Mouse (Mus musculus): Measurements from ENCODE around the gene Vmn1r199. TPM values are rescaled to one million over a fixed set of nuclear protein-coding genes. Genes with fewer than 3 reads are reported as not detected.
"Not testable (repeated sequence)": the region's sequence is repeated elsewhere in the genome, so short reads cannot be mapped to it uniquely, and the experiment has no call there.

The Vmn1r199 gene
- not detected in 2 replicates for total RNA-seq (2017)

DNA sequence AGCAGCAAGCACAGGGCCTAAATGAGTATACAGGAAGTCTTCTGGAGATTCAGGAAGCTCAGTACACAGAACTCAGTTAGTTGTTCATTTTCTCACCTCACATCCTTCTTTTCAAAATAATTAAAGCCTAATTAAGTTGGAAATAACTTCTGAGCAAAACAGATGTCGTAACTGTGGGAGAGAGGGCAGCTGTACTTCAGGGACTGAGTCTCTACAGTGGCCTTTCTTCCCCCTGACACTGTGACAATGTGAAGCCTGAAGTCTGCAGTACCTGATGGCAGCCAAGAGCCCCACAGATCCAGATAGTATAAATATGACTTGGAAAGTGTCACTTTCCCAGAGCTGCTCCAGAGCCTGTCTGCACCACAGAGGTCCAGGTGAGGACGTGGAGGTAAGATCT is at the start of gene Vmn1r199:
Vmn1r199 (plus strand) TSS at position 301 of the 400 bp plus-strand sequence.
- no peak for ATAC-seq (replicated peaks in 1 of 2; ENCODE audit: insufficient read depth in 1 of 2, low FRiP score in 2 of 2, low TSS enrichment in 1 of 2, low read depth in 1 of 2, poor library complexity in 2 of 2, severe bottlenecking in 2 of 2)

DNA sequence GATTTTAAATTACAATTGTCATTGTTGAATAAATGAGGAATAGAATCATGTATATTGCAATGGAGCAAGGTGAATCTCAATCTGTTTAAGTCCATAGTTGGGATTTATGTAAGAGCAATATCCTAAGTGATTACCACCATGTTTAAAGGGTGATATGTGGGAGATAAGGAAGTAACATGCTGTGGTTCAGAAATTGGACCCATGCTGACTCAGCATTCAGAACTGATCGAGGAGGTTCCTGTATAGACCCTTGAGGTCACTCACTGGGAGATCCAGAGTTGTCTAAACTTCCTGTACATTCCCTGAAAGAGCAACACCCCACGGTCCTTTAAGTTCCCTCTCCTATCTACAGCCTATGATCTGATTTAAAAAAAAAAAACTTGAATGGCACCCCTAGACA is 46.3 kb upstream of the Vmn1r199 start:
- no peak for ATAC-seq (replicated peaks in 1 of 2; ENCODE audit: insufficient read depth in 1 of 2, low FRiP score in 2 of 2, low TSS enrichment in 1 of 2, low read depth in 1 of 2, poor library complexity in 2 of 2, severe bottlenecking in 2 of 2)

GRCm38 (mm10) chr13:22335565-22335964 is 44.1 kb upstream of the Vmn1r199 start:
- ATAC-seq (replicated peaks in 1 of 2; ENCODE audit: insufficient read depth in 1 of 2, low FRiP score in 2 of 2, low TSS enrichment in 1 of 2, low read depth in 1 of 2, poor library complexity in 2 of 2, severe bottlenecking in 2 of 2) = no peak

DNA sequence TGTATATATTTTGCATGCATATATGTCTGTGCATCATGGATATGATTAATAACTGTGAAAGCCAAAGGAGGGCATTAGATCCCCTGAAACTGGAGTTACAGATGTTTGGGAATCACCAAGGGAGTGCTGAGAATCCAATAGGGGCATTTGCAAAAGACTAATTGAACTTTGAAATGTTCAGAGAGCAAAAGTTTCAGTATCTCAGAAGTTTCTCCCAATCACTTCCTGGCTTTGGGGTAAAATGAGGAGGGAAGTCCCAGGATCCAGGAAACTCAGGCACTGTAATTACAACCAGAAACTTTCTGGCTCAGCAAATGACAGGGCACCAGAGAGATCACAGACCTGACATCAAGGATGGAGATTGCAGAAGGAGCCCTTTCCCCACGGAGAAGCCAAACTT is 29.6 kb upstream of the Vmn1r199 start, which contains the start of gene Vmn1r198:
Vmn1r198 (plus strand) TSS at position 301 of the 400 bp plus-strand sequence.
- no peak for ATAC-seq (replicated peaks in 1 of 2; ENCODE audit: insufficient read depth in 1 of 2, low FRiP score in 2 of 2, low TSS enrichment in 1 of 2, low read depth in 1 of 2, poor library complexity in 2 of 2, severe bottlenecking in 2 of 2)

GRCm38 (mm10) chr13:22350813-22351212 is 28.8 kb upstream of the Vmn1r199 start:
- no peak for ATAC-seq (replicated peaks in 1 of 2; ENCODE audit: insufficient read depth in 1 of 2, low FRiP score in 2 of 2, low TSS enrichment in 1 of 2, low read depth in 1 of 2, poor library complexity in 2 of 2, severe bottlenecking in 2 of 2)

DNA sequence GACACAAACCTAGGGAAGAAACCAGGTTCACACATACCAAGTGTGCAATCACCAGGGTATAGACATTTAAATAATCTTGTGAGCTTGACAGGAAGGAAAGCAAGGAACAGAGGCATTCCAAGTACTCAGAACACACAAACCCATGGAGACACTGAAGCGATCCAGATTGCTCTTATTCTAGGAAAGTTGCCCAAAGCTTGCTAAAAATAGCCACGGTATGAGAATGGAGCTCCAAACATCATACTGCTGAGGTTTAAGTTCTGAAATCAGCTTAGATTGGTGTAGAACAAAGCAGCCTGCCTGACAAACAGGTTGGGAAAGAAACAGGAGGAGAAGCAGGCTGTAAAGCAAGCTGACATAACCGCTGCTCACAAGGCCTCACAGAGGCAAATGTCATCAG is 1.5 kb downstream of the Vmn1r199 start:
- not testable (repeated sequence) for ATAC-seq (replicated peaks in 1 of 2; ENCODE audit: insufficient read depth in 1 of 2, low FRiP score in 2 of 2, low TSS enrichment in 1 of 2, low read depth in 1 of 2, poor library complexity in 2 of 2, severe bottlenecking in 2 of 2)

DNA sequence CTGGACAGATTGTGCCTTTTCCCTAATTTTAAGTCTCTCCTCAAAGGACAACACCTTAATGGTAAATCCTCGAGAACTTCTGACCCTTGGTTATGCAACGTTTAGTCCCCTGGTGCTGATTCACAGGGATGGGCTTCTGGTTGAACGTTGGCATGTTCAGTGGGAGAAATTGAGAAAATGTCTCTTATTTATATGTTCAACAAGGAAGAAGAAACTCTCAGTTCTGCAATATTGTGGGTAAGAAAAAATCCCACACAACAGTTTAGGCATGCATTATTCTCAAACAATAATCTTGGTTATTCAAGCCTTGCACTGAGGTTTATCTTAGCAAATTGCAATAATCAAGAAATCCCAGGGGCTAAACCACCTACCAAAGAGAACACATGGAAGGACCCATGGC is 3.8 kb downstream of the Vmn1r199 start:
- ATAC-seq (replicated peaks in 1 of 2; ENCODE audit: insufficient read depth in 1 of 2, low FRiP score in 2 of 2, low TSS enrichment in 1 of 2, low read depth in 1 of 2, poor library complexity in 2 of 2, severe bottlenecking in 2 of 2) = no peak

- no peak for ATAC-seq (replicated peaks in 1 of 2; ENCODE audit: insufficient read depth in 1 of 2, low FRiP score in 2 of 2, low TSS enrichment in 1 of 2, low read depth in 1 of 2, poor library complexity in 2 of 2, severe bottlenecking in 2 of 2)
These were observed 7.4 kb downstream of the Vmn1r199 start for GRCm38 (mm10) chr13:22387050-22387449.

DNA sequence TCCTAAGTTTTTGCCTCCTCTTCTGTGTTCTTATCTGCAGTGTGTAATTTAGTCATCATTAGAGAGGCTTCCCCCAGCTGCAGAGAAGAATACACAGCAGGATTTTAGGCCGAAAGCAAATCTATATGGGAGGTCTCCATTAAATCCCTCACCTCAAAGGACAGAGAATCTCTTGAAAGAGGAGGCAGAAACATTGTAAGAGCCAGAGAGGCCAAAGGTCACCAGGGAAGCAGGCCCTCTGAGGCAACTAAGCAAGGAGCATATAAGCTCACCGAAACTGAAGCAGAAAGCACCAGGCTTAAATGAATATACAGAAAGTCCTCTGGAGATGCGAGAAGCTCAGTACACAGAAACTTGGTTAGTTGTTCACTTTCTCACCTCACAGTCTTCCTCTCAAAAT is 10.5 kb downstream of the Vmn1r199 start, which contains the start of gene Vmn1r200:
Vmn1r200 (plus strand) TSS at position 301 of the 400 bp plus-strand sequence.
- no peak for ATAC-seq (replicated peaks in 1 of 2; ENCODE audit: insufficient read depth in 1 of 2, low FRiP score in 2 of 2, low TSS enrichment in 1 of 2, low read depth in 1 of 2, poor library complexity in 2 of 2, severe bottlenecking in 2 of 2)

GRCm38 (mm10) chr13:22402978-22403377 is 23.4 kb downstream of the Vmn1r199 start:
- ATAC-seq (replicated peaks in 1 of 2; ENCODE audit: insufficient read depth in 1 of 2, low FRiP score in 2 of 2, low TSS enrichment in 1 of 2, low read depth in 1 of 2, poor library complexity in 2 of 2, severe bottlenecking in 2 of 2) = no peak

Other genes starting within 250 kb of the Vmn1r199 start
- gene Vmn1r191, start 195.8 kb upstream of the Vmn1r199 start, total RNA-seq (2017) = not detected in 2 replicates
- gene Vmn1r192, start 188.7 kb upstream of the Vmn1r199 start, total RNA-seq (2017) = not detected in 2 replicates
- gene Vmn1r193, start 156.7 kb upstream of the Vmn1r199 start, total RNA-seq (2017) = not detected in 2 replicates
- gene Vmn1r194, start 135.6 kb upstream of the Vmn1r199 start, total RNA-seq (2017) = not detected in 2 replicates
- gene Vmn1r195, start 109.3 kb upstream of the Vmn1r199 start, total RNA-seq (2017) = not detected in 2 replicates
- not detected in 2 replicates for gene Vmn1r196, start 89.9 kb upstream of the Vmn1r199 start, total RNA-seq (2017)
- gene Vmn1r197, start 55.2 kb upstream of the Vmn1r199 start, total RNA-seq (2017) = not detected in 2 replicates
- gene Vmn1r198, start 29.5 kb upstream of the Vmn1r199 start, total RNA-seq (2017) = not detected in 2 replicates
- gene Vmn1r200, start 10.6 kb downstream of the Vmn1r199 start, total RNA-seq (2017) = not detected in 2 replicates
- not detected in 2 replicates for gene Vmn1r201, start 92.1 kb downstream of the Vmn1r199 start, total RNA-seq (2017)
- gene Vmn1r202, start 125.6 kb downstream of the Vmn1r199 start, total RNA-seq (2017) = not detected in 2 replicates
- 0.10 and 0.19 TPM in 2 replicates for gene Vmn1r203, start 138.3 kb downstream of the Vmn1r199 start, total RNA-seq (2017)
- not detected in 2 replicates for gene Vmn1r204, start 173.4 kb downstream of the Vmn1r199 start, total RNA-seq (2017)
- gene Vmn1r205, start 213.2 kb downstream of the Vmn1r199 start, total RNA-seq (2017) = not detected in 2 replicates
- not detected in 2 replicates for gene Vmn1r206, start 244.4 kb downstream of the Vmn1r199 start, total RNA-seq (2017)